Mouse (Mus musculus): Measurements from ENCODE around the gene Tnfrsf13b.

- TF ChIP-seq CTCF (IDR thresholded peaks at IDR 0.05; ENCODE audit: insufficient read depth, low read length) (no peak), POLR2A (IDR thresholded peaks at IDR 0.05; ENCODE audit: borderline replicate concordance, extremely low read depth, low read depth, low read length) (no peak)
These were observed 37.8 kb downstream of the Tnfrsf13b start for GRCm38 (mm10) chr11:61164366-61164765.

Measured in lung, adult 2 months (tissue).